Mouse (Mus musculus) megakaryocyte progenitor cell, adult 5-6 weeks (primary cell): Measurements from ENCODE around the gene Kcnj10. TPM values are rescaled to one million over a fixed set of nuclear protein-coding genes. Genes with fewer than 3 reads are reported as not detected.

Source experiments
- ATAC-seq: replicated peaks from 2 replicates; pipeline ENCODE4 v1.8.0; 2016; ENCODE audit warnings: mild to moderate bottlenecking, moderate TSS enrichment, inconsistent platforms; ENCODE audit not compliant: poor library complexity
- total RNA-seq, 2 experiments: library from RNA; stranded (forward) in 1 of 2; stranded (reverse) in 1 of 2; fragments of 157-497, 149-512 nt in 1 of 2; fragments of 200-1000 nt in 1 of 2; gene quantifications; 2 replicates each; pipeline versions ENCODE4 v1.2.3 to v1.2.4; 2015 to 2017

Gene Kcnj10
- total RNA-seq, 2 experiments from 2014 or later = 0.04 to 0.20 TPM

DNA sequence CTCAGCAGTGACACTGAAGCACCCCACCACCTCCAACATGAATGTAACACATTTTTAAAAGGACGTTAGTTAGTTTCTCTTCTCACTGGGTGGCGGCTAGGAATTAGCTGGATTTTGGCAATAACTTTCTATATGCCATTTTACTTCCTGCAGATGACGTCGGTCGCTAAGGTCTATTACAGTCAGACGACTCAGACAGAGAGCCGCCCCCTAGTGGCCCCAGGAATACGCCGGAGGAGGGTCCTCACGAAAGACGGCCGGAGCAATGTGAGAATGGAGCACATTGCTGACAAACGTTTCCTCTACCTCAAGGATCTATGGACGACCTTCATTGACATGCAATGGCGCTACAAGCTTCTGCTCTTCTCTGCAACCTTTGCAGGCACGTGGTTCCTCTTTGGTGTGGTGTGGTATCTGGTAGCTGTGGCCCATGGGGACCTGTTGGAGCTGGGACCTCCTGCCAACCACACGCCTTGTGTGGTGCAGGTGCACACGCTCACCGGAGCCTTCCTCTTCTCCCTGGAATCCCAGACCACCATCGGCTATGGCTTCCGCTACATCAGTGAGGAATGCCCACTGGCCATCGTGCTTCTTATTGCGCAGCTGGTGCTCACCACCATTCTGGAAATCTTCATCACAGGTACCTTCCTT is 27.9 kb downstream of the Kcnj10 start:
- ATAC-seq = peak; percentile 75

GRCm38 (mm10) chr1:172376198-172376667 is 35.2 kb downstream of the Kcnj10 start, which contains the start of gene Pigm:
TSS of gene Pigm (plus strand) at chr1:172376546.
- peak; percentile 94 for ATAC-seq

DNA sequence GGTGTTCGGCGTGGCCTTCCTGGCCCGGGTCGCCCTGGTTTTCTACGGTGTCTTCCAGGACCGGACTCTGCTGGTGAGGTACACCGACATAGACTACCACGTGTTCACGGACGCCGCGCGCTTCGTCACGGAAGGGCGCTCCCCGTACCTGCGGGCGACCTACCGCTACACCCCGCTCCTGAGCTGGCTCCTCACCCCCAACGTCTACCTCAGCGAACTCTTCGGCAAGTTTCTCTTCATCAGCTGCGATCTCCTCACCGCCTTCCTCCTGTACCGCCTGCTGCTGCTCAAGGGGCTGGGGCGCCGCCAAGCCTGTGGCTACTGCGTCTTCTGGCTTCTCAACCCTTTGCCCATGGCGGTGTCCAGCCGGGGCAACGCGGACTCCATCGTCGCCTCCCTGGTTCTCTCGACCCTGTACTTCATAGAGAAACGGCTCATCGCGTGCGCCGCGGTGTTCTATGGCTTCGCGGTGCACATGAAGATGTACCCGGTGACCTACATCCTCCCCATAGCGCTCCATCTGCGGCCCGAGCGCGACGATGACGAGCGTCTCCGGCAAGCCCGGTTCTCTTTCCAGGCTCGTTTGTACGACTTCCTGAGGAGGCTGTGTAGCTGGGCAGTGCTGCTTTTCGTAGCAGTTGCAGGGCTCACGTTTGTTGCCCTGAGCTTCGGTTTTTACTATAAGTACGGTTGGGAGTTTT is 35.9 kb downstream of the Kcnj10 start:
- peak; percentile 27 for ATAC-seq

DNA sequence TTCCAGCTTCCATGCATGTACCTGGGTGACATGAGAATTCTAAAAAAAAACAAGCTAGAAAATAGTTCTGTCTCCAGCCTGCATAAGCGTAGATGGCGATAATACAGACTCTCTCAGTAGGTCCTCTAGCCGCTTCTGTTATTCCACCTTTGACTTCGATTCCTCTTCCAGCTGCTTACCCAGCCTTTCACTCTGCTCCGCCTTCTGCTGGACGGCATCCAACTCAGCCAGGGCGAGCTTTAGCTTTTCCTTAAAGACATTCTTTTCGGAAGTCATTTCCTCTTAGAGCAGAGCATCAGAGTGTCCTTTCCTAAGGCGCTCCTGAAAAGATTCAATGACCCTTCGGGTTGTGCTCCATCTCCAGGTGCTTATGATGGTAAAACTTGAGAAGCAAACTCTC is 39.1 kb downstream of the Kcnj10 start:
- ATAC-seq = no peak

- ATAC-seq = no peak
Measured at GRCm38 (mm10) chr1:172382090-172382489, 41.1 kb downstream of the Kcnj10 start.

- no peak for ATAC-seq
Measured at GRCm38 (mm10) chr1:172387246-172387645, 46.2 kb downstream of the Kcnj10 start.

GRCm38 (mm10) chr1:172390769-172391168 is 49.8 kb downstream of the Kcnj10 start:
- peak; percentile 73 for ATAC-seq

DNA sequence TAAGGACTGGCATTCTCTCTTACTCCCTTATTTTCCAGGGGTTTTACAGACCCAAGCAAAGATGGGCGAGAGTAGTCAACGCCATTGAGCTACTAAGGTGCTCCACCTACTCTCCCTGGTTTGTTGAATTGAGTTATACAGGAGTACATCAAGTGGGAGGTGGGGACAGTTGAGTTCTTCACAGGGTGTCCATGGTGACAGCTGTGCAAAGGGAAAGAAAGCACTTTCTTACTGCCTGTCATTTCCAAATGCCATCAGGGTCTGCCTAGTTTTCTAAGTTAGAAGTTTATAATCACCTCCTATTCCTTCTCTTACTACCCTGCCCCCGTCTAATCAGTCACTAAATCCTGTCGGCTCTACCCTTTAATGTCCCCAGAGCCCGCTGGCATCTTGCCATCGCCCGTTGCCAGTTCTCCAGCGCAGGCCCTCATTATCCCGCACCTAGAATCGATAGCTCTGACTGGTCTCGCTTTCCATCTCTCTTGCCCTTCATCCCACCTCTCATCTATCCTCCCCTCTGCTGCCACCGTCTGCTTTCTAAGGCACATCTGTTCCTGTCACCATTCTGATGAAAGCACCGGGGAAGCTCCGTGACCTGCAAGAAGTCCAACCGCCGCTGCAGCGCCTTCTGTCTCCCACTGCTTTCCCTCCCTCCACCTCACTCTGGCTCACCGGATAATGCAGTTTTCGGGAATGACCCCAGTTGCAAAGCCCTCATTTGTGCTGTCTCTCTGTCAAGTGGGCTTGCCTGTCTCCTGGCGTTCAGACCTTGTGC is 51.0 kb downstream of the Kcnj10 start:
- ATAC-seq = peak; percentile 23

GRCm38 (mm10) chr1:172392643-172393170 is 51.7 kb downstream of the Kcnj10 start:
- ATAC-seq = no peak

DNA sequence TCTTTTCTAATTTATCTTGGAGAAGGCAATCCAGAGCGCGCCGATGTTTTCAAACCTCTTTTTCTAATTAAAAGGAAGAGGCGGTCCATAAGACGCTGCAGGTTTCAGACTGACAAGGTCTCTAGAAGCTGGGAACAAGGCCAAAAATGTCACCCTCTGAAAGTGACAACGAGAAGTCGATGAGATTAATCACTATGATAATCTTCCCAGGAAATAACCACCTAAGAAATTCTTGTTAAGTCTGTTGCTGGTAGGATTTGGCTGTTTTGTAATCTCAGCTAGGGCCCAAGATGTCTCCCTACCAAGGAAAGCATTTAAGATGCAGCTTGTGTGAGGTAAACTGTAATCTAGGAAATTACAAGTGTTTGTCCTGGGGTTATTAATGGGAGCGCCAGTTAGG is 52.7 kb downstream of the Kcnj10 start:
- ATAC-seq = no peak

- no peak for ATAC-seq
Measured at GRCm38 (mm10) chr1:172396996-172397752, 56.2 kb downstream of the Kcnj10 start.

GRCm38 (mm10) chr1:172406077-172406706 is 65.2 kb downstream of the Kcnj10 start:
- no peak for ATAC-seq

DNA sequence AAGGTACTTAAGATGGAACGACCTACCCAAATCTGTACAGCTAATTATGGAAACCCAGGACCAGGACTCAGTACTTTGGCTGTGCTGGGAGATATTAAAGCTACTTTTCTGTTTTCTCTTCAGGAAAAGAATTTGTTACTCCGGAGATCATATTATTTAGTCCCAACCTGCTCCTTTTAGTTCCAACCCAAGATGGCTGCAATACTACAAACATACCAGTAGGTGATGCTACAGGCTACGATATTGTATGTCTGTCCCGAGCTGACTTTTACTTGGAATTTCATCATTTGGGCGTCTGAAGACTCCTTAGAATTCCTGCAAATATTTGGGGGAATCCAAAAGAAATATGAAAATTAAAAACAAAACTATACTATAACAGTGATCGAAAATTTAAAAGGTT is 68.0 kb downstream of the Kcnj10 start:
- ATAC-seq = peak; percentile 73

GRCm38 (mm10) chr1:172409431-172409830 is 68.4 kb downstream of the Kcnj10 start:
- no peak for ATAC-seq

DNA sequence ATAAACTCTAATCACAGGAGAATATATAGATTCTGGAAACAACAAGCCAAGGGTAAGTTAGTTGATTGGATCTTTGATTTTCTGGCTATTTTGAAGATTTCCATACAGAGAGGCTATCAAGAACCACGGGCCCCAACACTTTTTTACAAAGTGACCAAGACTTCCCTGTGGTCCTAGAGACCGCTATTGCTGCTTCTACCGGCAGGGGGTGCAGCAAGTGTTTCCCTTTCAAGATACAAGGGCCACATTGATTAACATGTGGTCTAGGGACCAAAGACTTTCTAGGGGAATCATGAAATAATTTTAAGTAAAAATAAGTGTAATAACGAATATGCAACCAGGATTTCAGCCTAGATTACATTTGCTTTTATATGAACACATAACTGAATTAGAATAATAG is 69.8 kb downstream of the Kcnj10 start:
- peak; percentile 76 for ATAC-seq

DNA sequence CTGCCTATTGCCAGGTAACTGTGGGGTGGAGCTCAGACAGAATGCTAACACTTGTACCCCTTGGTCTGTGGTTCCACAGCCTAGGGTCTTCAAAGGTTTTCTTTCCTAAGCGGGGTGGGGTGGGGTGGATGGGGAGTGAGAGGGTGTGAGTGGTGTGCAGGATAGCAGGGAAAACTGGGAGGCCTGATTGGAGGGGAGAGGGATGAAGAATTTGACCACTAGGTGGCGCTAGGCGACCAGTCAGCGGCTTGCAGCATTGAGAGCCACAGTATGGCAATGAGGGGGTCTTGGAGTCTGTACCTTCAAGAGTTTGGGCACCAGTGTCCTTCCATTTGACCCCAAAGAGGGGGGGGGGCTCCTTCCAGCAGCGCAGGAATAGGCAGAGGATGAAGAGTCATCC is 71.2 kb downstream of the Kcnj10 start:
- ATAC-seq = peak; percentile 76

DNA sequence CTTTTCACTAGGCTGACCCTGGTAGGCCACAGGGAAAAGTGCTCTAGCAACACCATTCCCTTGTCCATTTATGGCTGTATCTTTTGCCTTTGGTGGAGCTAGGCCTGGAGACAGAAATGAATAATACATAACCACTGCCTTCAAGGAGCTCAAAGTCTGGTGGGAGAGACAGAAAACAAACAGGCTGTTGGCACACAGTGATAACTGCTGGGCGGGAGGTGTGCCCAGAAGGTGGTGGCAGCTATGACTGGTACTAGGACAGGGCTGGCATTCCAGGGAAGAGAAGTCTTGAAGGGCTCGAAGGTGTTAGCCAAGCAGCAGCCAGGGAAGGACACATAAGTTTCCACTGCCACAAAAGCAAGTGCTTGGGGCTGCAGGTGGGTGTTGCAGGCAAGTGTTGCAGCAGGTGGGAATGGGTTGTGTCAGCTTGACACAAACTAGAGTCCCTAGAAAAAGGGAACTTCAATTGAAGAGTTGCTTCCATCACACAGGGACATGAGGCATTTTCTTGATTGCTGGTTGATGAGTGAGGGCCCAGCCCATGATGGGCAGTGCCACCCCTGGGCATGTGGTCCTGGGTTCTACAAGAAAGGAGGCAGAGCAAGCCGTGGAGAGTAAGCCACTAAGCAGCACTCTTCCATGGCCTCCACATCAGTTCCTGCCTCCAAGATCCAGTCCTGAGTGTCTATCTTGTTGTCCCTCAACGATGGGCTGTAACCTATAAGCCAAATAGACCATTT is 72.7 kb downstream of the Kcnj10 start:
- no peak for ATAC-seq

DNA sequence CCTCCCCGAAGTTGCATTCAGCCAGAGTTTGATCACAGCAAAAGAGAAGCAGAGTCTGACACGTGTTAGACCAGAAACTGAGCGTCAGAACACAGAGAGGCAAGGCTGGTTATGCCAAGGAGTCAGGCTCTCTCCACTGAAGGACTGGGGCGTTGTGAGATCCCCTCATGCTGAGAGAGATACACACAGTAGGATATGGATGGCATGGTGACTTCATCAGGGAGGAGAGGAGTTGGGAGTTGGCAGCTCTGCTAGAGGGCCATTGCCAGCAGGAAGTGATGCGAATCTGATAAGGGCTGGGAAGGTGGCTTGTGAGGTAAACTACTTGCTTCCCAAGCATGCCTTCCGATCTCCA is 73.2 kb downstream of the Kcnj10 start:
- no peak for ATAC-seq

- no peak for ATAC-seq
Measured at GRCm38 (mm10) chr1:172415061-172415460, 74.1 kb downstream of the Kcnj10 start.

- peak; percentile 74 for ATAC-seq
Measured at GRCm38 (mm10) chr1:172418173-172418572, 77.2 kb downstream of the Kcnj10 start.
